Mouse (Mus musculus) neural tube, embryonic 14.5 days (tissue): ENCODE measurements around the gene Timp2. TPM values are rescaled to one million over a fixed set of nuclear protein-coding genes. Genes with fewer than 3 reads are reported as not detected.

Experiments used
- ATAC-seq: fragments of 200-750 bp; cut with Nextera tagmentation; 2 replicates; pipeline ENCODE4 v1.8.0; 2017; ENCODE audit warnings: low read depth, mild to moderate bottlenecking, moderate TSS enrichment, moderate library complexity
- H3K27ac ChIP-seq: fragments of 300-500 bp; sonication (generic); 2 replicates; pipeline ENCODE4 v1.5.1; 2014; ENCODE audit warnings: low read depth, mild to moderate bottlenecking, control low read depth, low read length, moderate library complexity, mixed read lengths
- H3K27me3 ChIP-seq: fragments of 300-500 bp; sonication (generic); 2 replicates; pipeline ENCODE4 v1.6.1; 2014; ENCODE audit warnings: low read length; ENCODE audit not compliant: control insufficient read depth, insufficient read depth
- H3K36me3 ChIP-seq: fragments of 300-500 bp; sonication (generic); 2 replicates; pipeline ENCODE4 v1.6.1; 2014; ENCODE audit warnings: low read length, mixed read lengths; ENCODE audit not compliant: control insufficient read depth, insufficient read depth
- H3K4me1 ChIP-seq: fragments of 300-500 bp; sonication (generic); 2 replicates; pipeline ENCODE4 v1.6.1; 2014; ENCODE audit warnings: low read length; ENCODE audit not compliant: control insufficient read depth, insufficient read depth
- H3K4me2 ChIP-seq: fragments of 300-500 bp; sonication (generic); 2 replicates; pipeline ENCODE4 v1.6.1; 2014; ENCODE audit warnings: mild to moderate bottlenecking, low read depth, low read length, control low read depth
- H3K4me3 ChIP-seq: fragments of 300-500 bp; sonication (generic); 2 replicates; pipeline ENCODE4 v1.5.1; 2014; ENCODE audit warnings: low read depth, low read length, control low read depth, mixed read lengths
- H3K9ac ChIP-seq: fragments of 300-500 bp; sonication (generic); replicated peaks from 2 replicates; pipeline ENCODE4 v1.6.1; 2014; ENCODE audit warnings: low read depth, mild to moderate bottlenecking, control low read depth, low read length, mixed read lengths
- H3K9me3 ChIP-seq: fragments of 300-500 bp; sonication (generic); 2 replicates; pipeline ENCODE4 v1.6.1; 2016; ENCODE audit warnings: low read length; ENCODE audit not compliant: control insufficient read depth
- WGBS: fragments of 180-500 bp; shearing (Covaris S2); extraction: QIAGEN DNeasy Blood & Tissue Kit; methylation state at CpG from one replicate; pipeline ENCODE4 v1.1.7; 2014; 5-methylcytosine and 5-hydroxymethylcytosine counted together
- polyA plus RNA-seq: library from polyadenylated mRNA; unstranded; fragments of >200 nt; fragmentation: Nextera tagmentation; extraction: Ambion mirVana; gene quantifications from 2 replicates; pipeline ENCODE4 v1.2.1, GENCODE M21; 2014

Timp2 gene
- polyA plus RNA-seq, 1 experiment from 2014 or later = 91.4 TPM

DNA sequence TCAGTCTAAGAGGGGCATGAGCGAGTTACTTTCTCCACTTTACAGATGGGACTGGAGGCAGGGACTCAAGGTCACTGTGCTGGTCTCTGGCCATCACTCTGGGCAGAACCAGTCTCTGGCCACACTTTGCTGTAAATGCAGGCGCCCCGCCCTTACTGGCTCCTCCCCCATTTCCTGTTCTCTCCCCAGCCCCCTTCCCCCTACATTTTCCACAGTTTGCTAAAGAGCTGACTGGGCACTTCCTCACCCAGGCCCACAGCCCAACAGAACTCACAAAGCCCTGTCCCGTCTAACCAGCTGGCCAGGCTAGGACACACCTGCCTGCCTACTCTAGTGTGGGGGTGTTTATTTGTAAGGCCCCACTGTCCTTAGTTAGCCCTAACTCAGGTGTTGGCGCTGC, 6.7 kb downstream of the Timp2 start:
- Histone ChIP-seq H3K4me1 (peaks cover 13% of the 10 kb centered on the region; the same call in 1 of the 2 replicates), H3K36me3 (no peaks in the 10 kb centered on the region), H3K4me3 (no peak overlapping the region), H3K4me2 (no peak overlapping the region), H3K27me3 (no peaks in the 10 kb centered on the region), H3K9ac (no peak overlapping the region), H3K27ac (no peak overlapping the region), H3K9me3 (no peaks in the 10 kb centered on the region)
- no peak for ATAC-seq
- WGBS = 62% methylated on average over 5 of the region's 5 CpGs

GRCm38 (mm10) chr11:118348419-118348818, 7.1 kb downstream of the Timp2 start:
- H3K9me3 ChIP-seq = no peaks in the 10 kb centered on the region
- H3K36me3 ChIP-seq = no peaks in the 10 kb centered on the region
- no peak overlapping the region for H3K9ac ChIP-seq
- ATAC-seq = no peak
- WGBS = 51% methylated on average over 3 of the region's 3 CpGs
- H3K4me3 ChIP-seq = no peak overlapping the region
- no peaks in the 10 kb centered on the region for H3K27me3 ChIP-seq
- no peak overlapping the region for H3K27ac ChIP-seq
- no peak overlapping the region for H3K4me2 ChIP-seq
- 0 out of 2 replicates have a peak, but pooled peaks cover 10% of the 10 kb centered on the region for H3K4me1 ChIP-seq

DNA sequence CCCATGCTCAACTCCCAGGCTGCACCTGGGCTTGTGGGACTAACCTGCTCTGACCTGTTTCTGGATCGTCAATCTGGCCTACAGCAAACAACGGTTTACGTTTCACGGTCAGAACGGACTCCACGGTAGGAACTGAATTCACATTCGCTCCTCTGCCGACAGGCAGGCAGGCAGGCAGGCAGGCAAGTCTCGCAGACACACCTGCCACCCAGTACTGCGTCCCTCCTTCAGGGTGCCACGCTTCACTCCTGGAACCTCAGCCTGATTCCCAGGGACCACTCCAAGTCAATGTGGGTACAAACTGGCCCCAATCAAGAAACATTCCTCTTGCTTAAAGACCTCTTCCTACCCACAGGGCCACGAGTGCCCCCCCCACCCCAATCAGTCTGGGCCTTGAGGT, 7.6 kb downstream of the Timp2 start:
- H3K9me3 ChIP-seq = no peaks in the 10 kb centered on the region
- H3K36me3 ChIP-seq = no peaks in the 10 kb centered on the region
- H3K27ac ChIP-seq = no peak overlapping the region
- no peaks in the 10 kb centered on the region for H3K27me3 ChIP-seq
- H3K4me3 ChIP-seq = no peak overlapping the region
- ATAC-seq = no peak
- H3K4me2 ChIP-seq = no peak overlapping the region
- WGBS = 88% methylated on average over 12 of the region's 12 CpGs
- no peak overlapping the region for H3K9ac ChIP-seq
- 0 out of 2 replicates have a peak, but pooled peaks cover 7% of the 10 kb centered on the region for H3K4me1 ChIP-seq

DNA sequence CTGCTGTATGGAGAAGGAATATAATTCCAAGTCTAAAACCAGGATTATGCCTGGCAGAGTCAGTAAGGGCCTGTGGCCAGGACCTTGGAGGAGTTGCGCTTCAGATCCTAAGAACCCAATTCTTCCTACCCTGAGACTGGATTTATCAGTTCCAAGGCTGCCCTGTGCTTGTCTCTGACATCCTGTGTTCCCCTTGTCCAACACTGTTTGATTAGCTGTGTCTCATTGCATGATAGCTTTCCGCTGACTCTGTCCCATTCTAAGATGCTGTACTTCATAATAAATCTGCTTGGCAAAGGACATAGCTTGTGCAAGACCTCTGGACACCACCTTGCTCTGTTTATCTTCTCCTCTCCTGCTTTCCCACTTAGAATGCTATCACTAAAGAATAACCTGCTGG, 8.1 kb downstream of the Timp2 start:
- Histone ChIP-seq H3K9ac (no peak overlapping the region), H3K4me2 (no peak overlapping the region), H3K4me3 (no peak overlapping the region), H3K27ac (no peak overlapping the region), H3K27me3 (no peaks in the 10 kb centered on the region), H3K36me3 (no peaks in the 10 kb centered on the region), H3K9me3 (no peaks in the 10 kb centered on the region), H3K4me1 (peaks cover 8% of the 10 kb centered on the region; the same call in 1 of the 2 replicates)
- WGBS = 89% methylated on average over 2 of the region's 2 CpGs
- no peak for ATAC-seq

DNA sequence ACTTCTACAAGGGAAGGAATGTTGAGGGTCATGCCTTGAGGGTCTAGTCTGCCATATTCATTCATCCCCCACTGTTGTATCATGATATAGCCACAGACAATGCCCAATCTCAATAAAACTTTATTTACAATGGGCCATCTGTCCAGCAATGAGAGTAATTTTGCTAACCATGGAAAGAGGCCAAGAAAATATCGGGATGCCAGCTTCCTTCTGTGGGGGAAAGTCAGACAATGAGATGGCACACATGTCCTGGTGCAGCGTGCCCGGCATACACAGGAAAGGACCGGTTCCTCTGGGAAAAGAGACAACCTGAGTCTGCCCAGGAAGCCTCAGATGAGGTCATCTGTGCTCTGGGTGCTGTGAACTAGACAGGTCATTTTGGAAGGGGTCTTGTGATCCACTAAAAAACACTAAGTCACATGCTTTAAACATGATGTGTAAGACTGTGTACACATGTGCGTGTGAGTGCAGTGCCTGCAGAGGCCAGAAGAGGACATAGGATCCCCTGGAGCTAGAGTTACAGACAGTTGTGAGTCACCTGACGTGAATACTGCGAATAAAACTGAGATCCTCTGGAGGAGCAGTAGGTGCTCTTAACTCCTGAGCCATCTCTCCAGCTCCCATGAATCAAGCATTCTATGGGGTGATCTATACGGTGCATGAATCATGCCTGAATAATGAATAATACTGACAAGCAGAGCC, 9.0 kb downstream of the Timp2 start:
- Histone ChIP-seq H3K27me3 (no peaks in the 10 kb centered on the region), H3K9ac (no peak overlapping the region), H3K4me2 (no peak overlapping the region), H3K27ac (no peak overlapping the region), H3K9me3 (no peaks in the 10 kb centered on the region), H3K4me1 (peaks cover 14% of the 10 kb centered on the region; the same call in 1 of the 2 replicates), H3K36me3 (no peaks in the 10 kb centered on the region), H3K4me3 (no peak overlapping the region)
- no peak for ATAC-seq
- 81% methylated on average over 8 of the region's 8 CpGs for WGBS

DNA sequence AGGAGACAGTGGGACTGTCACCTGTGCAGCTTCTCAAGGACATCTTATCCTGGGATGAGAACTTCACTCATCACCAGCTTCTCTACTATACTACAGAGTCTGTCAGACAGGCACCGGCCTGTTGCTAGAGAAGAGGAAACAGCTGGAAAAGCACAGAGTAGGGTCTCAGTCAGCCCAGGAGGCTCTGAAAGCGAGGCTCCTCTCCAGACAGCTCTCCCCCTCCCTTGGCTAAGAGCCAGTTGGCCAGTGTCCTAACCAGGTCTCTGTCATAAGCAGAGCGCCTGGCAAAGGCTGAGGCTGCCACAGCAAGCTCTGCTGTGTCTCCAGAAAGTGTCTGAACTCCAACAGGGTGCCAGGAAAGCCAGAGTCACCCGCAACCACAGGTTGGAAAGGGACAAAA, 9.8 kb downstream of the Timp2 start:
- H3K27ac ChIP-seq = no peak overlapping the region
- no peaks in the 10 kb centered on the region for H3K36me3 ChIP-seq
- no peaks in the 10 kb centered on the region for H3K9me3 ChIP-seq
- no peak overlapping the region for H3K4me3 ChIP-seq
- peak; percentile 74; the same call in 1 of the 2 replicates for ATAC-seq
- peaks cover 14% of the 10 kb centered on the region; the same call in 1 of the 2 replicates for H3K4me1 ChIP-seq
- H3K27me3 ChIP-seq = no peaks in the 10 kb centered on the region
- no peak overlapping the region for H3K4me2 ChIP-seq
- WGBS = 44% methylated on average over 4 of the region's 4 CpGs
- no peak overlapping the region for H3K9ac ChIP-seq

- H3K4me1 ChIP-seq = peaks cover 14% of the 10 kb centered on the region; the same call in 1 of the 2 replicates
- no peaks in the 10 kb centered on the region for H3K27me3 ChIP-seq
- ATAC-seq = no peak
- no peak overlapping the region for H3K4me2 ChIP-seq
- H3K36me3 ChIP-seq = no peaks in the 10 kb centered on the region
- H3K9me3 ChIP-seq = no peaks in the 10 kb centered on the region
- no peak overlapping the region for H3K9ac ChIP-seq
- H3K4me3 ChIP-seq = no peak overlapping the region
- 74% methylated on average over 2 of the region's 2 CpGs for WGBS
- no peak overlapping the region for H3K27ac ChIP-seq
These were observed 11.9 kb downstream of the Timp2 start for GRCm38 (mm10) chr11:118343629-118344028.

DNA sequence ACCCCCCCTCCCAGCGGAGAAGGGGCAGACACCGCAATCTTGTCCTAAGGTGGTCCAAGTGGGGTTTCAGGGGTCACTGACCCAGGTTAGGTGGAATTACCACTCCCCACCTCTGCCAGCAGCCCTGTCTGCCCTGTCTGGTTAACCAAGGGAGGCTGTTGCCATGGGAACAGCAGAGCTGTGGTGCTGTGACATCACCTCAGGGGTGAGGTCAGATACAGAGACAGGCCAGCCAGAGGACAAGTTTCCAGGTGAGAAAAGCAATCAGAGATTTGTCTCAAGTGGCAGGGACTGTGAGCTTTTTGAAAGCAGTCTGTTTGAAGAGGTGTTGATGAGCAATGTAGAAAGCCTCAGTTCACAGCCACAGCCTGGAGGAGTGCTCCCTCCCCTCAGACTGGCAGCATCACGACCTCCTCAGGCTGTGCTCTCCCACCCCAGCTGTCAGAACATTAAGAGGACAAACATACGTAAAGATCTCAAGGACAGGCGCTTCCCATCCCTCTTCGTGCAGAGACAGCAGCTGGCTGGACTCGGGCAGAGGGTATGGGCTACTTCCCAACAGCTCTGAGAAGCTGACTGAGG, 13.0 kb downstream of the Timp2 start, which contains the start of gene Cep295nl:
Gene Cep295nl (minus strand): TSS at position 101 of the 582 bp plus-strand sequence.
- 45% methylated on average over 7 of the region's 7 CpGs for WGBS
- Histone ChIP-seq H3K36me3 (no peaks in the 10 kb centered on the region), H3K27me3 (no peaks in the 10 kb centered on the region), H3K9ac (no peak within 1 kb of the TSS), H3K27ac (peak within 1 kb of the TSS; percentile 18; the same call in 1 of the 2 replicates), H3K4me2 (no peak within 1 kb of the TSS), H3K9me3 (no peaks in the 10 kb centered on the region), H3K4me1 (peaks cover 14% of the 10 kb centered on the region; the same call in 1 of the 2 replicates), H3K4me3 (no peak within 1 kb of the TSS)
- no peak for ATAC-seq

DNA sequence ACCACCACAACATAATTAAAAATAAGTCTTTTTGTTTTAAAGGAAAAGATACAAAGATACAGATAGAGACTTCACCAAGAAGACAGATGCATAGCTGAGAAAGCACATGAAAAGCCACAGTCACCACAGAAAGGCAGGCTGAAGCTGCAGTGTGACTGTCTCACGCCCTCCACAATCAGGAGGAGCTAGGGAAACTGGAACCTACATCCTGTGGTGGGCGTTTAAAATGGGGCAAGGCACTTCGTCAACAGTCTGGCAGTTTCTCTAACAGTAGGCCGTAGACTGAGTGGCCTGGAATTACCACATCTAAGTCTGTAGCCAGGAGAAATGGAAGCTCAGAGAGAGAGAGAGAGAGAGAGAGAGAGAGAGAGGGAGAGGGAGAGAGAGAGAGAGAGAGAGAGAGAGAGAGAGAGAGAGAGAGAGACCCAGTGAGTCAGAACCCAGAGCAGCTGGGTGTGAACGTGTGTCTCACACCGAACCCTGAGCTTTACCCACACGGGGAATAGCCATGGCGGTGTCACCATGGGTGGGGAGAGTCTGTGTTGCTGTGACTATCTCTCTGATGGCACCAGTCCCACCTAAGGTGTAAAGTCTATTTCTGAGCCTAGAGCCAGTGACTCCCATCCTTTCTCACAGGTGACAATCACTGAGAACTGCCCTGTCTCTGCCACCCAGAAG, 17.9 kb downstream of the Timp2 start:
- ATAC-seq = no peak

More for the DNA sequence above, 17.9 kb downstream of the Timp2 start:
- 72% methylated on average over 8 of the region's 8 CpGs for WGBS
- H3K27ac ChIP-seq = no peak overlapping the region
- no peak overlapping the region for H3K9ac ChIP-seq
- H3K4me3 ChIP-seq = no peak overlapping the region
- peaks cover 8% of the 10 kb centered on the region; the same call in 1 of the 2 replicates for H3K4me1 ChIP-seq
- no peaks in the 10 kb centered on the region for H3K27me3 ChIP-seq
- H3K36me3 ChIP-seq = no peaks in the 10 kb centered on the region
- no peaks in the 10 kb centered on the region for H3K9me3 ChIP-seq
- no peak overlapping the region for H3K4me2 ChIP-seq
